Mouse (Mus musculus): ENCODE results near the gene Rab20.

Gene Rab20

DNA sequence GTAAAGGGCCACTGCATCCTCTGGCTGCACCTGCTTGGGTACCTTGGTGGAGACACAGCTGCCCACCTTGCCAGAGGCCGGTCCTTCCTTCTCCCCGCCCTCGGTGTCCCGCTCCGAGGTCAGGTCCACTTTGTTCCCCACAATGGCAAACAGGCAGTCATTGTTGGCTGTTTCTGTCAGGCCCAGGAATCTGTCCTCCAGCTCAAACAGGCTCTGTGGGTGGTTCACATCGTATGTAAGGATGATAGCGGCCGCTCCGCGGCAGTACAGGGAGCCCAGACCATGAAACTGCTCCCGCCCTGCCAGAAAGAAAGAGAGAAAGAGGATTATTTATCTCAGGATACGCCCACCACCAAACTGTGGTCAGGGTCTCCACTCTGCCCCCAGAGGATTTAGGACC lies 24.3 kb downstream of the Rab20 start:
- DNase-seq (ENCODE audit: low read depth, low spot score), result no peak

DNA sequence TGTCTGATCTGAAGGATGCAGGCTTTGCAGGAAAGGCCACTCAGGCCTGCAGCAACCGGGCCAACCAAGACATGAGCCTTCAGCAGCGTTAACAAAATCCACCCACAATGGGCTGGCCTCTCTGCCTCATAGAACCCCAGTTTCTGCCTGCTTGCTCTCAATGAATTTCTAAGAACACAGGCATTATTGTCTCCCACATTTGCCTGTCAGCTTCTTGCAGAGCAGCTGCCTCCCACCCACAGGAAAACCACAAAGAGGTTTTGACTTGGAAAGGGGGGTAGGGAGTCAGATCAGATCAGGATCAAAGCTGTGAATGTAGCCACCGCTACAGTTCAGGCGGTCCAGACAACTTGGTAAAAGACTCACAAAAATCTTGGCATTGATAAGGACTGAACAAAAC lies 25.5 kb downstream of the Rab20 start:
- no peak for DNase-seq (ENCODE audit: low read depth, low spot score)

DNA sequence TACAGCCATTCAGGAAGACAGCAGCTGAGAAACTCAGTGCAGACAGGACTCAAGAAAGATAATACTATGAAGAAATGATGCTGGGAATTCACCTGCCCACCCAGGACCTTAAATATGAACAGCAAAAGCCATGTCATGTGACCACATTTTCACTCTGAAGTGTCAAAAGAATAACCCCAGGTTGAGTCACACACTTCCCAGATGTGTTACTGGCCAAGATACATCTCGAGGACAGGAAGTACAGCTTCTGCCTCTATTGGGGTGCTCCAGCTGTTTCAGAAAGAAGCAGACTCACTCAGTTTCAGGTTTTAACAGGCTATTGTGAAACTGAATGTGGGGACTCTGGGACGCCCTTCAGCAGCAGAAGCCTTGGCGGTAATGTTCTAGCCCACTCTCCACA lies 26.0 kb downstream of the Rab20 start:
- DNase-seq (ENCODE audit: low read depth, low spot score), result no peak

DNA sequence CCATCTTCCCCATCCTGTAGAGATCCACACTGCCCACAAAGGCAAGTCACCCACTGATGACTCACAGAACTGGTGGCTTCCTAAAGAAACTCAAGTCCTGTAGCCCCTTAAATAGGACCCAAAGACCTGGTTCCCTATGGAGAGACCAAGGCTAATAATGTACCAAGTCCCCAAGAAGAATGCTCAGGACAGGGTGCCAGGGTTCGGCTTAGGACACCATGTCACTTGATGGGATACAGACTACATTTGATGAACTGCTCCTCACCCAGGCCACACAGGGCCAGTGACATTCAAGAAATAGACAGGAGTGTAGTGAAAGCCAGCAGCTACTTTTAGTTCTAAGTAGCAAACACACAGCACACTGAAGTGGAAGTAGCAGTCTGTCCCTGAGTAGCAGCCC lies 26.4 kb downstream of the Rab20 start:
- DNase-seq (ENCODE audit: low read depth, low spot score), result no peak

DNA sequence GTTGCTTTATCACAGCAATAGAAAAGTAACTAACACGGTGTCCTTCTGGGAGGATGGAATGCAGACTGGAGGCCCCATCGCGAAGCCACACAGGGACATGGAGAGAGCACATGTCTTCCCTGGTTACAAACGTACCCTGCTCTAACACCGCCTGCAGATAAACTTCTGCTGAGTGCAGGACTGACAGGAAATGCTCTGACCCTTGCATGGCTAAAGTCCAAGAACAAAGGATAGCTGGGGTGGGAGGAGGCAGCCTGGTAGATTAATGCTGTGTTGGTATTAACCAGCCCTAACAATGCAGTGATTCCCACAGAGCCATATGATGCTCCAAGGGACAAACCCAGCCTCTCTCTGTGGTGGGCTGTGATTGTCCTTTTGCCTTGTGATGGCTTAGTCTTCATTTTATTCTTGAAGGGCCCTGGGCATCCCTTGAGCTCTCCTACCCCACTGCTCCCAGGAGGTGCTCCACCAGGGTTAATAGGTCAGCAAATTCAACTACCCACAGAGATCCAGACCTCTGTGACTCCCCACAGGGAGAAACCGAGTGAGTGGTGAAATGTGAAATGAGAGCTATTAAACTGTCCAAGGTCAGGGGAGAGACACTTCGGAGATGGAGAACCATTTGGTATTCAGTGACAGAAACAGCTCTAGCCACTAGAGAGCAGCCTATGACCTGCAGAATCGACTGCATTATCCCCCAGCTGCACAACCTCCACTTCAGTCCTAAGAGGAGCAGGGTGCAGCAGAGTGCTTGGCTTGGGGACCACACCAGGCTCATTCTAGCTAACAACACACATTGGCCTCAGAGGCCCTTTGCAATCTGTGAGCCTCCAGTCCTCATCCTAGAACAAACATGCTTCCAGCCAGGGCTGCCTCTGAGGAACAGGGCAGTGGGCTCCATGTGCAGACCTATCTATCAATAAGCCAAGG lies 28.1 kb downstream of the Rab20 start:
- DNase-seq (ENCODE audit: low read depth, low spot score), result peak; percentile 13

DNA sequence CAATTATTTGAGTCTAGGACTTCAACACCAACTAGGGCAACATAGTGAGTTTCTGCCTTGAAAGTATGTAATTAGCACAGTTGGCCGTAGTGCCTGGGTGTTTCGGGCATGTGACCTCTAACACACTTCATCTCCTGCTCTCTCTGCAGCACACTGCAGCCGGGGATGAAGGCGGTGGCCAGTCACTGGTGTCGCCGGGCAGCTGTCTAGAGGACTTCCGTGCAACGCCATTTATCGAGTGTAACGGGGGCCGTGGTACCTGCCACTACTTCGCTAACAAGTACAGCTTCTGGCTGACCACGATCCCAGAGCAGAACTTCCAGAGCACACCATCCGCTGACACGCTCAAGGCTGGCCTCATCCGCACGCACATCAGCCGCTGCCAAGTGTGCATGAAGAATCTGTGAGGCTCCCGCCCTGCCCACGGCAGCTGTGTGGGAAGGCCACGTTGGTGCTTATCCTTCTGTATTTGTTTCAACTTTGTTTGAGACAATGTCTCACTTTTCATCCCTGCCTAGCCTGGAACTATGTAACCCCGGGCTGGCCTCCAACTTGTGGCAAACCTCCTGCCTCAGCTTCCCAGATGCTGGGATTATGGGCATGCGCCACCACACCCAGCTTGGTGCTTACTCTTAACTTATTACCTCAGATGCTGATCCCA lies 30.5 kb downstream of the Rab20 start:
- DNase-seq (ENCODE audit: low read depth, low spot score), result no peak

DNA sequence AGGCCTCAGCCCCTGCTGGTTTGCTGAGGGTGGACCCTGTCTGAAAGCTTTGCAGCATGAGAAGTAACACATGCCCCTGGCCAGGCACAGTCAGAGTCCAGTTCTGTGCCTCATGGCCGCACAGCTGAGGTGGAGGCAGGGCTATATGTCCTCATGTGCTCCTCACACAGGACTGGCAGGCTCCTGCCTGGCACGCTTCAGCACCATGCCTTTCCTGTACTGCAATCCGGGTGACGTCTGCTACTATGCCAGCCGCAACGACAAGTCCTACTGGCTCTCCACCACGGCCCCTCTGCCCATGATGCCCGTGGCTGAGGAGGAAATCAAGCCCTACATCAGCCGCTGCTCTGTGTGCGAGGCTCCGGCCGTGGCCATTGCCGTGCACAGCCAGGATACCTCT lies 32.7 kb downstream of the Rab20 start:
- DNase-seq (ENCODE audit: low read depth, low spot score), result no peak

DNA sequence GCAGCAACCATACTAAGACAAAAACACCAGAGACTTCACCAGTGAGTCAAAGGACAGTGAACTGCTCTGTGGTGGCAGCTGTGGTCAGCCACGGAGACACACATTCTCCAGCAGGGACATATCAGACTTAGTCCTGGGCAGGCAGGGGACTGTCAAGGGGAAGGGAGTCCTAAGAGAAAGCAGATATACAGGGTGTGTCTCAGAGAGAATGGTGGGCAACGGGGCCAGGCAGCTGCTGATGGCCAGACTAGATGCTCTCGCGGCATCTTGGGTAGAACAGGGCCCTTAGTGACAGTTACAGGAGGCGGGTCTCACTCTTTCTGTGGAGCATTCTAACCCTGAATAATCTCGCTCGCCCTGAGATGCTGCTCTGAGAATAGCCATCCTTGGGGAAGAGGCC lies 34.3 kb downstream of the Rab20 start:
- no peak for DNase-seq (ENCODE audit: low read depth, low spot score)

DNA sequence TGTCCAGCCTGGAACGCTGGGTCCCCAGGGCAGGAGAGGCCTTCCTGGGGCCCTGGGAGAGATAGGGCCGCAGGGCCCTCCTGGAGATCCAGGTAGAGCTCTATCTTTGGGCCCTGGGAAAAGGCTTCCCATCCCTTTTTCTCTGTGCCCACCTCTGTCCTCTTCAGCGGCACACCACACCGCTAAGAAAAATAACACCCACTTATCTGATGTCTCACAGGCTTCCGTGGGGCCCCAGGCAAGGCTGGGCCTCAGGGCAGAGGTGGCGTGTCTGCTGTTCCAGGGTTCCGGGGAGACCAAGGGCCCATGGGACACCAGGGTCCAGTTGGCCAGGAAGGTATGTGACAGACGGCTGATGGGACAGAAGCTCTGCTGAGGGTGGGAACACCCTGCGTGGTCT lies 34.9 kb downstream of the Rab20 start:
- DNase-seq (ENCODE audit: low read depth, low spot score), result no peak

DNA sequence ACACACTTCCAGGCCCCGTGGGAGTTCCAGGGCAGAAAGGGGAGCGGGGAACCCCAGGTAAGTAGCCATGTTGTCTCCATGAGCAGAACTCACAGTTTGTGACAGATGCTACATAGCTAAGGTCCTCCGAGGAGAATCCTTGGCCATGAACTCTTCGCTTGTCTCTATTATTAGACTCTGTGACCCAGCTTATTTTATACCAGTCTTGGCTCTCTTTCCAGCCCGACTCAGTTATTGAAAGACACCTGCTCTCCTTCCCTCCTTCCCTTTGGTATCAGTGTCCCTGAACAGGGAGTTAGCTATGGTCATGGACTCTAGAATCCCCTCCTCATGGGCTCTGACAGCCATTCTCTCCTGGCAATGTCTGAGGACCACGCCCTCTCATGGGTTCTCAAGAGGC lies 37.2 kb downstream of the Rab20 start:
- DNase-seq (ENCODE audit: low read depth, low spot score), result no peak

DNA sequence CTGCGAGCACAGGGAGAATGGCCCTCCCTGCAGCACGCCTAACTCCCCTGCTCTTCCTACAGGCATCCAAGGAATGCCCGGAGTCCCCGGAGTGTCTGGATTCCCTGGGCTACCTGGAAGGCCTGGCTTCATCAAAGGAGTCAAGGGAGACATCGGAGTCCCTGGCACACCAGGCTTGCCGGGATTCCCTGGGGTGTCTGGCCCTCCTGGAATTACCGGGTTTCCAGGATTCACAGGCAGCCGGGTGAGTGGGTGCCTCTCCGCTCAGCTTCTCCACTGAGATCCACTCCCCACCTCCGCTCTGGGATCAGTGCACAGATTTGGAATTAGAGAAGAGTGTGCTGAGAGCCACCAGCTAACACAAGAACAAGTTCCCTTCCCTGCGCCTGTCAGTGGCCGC lies 40.6 kb downstream of the Rab20 start:
- peak; percentile 34 for DNase-seq (ENCODE audit: low read depth, low spot score)

DNA sequence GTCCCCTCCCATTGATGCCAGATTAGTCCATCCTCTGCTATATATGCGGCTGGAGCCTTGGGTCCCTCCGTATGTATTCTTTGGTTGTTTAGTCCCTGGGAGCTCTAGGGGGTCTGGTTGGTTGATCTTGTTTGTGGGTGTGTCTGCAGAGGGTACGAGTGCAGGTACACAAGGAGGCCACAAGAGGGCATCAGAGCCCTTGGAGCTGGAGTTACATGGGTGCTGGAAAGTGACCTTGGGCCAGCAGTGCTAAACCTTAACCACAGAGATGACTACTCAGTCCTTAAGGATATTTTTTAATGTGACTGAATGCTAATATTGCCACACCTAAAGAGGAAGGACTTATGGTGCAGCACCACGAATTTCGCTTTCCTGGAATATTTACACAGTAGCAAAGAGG lies 47.8 kb downstream of the Rab20 start:
- DNase-seq (ENCODE audit: low read depth, low spot score), result peak; percentile 81

DNA sequence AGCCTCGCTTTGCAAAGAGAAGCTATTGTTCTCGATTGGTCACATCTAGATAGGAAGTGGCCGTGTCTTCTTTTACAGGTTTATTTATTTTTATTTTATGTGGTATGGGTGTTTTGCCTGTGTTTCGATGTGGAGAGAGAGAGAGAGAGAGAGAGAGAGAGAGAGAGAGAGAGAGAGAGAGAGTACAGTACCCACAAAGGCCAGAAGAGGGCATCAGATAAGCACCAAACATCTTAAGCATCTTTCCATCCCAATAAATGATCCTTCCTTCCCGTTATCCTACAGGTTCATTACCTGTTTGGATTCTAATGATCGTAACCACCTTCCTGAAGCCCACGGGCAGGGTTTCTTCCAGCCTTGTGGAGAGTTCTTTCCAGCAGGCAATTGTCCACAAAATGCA lies 55.4 kb downstream of the Rab20 start:
- DNase-seq (ENCODE audit: low read depth, low spot score), result peak; percentile 18

DNA sequence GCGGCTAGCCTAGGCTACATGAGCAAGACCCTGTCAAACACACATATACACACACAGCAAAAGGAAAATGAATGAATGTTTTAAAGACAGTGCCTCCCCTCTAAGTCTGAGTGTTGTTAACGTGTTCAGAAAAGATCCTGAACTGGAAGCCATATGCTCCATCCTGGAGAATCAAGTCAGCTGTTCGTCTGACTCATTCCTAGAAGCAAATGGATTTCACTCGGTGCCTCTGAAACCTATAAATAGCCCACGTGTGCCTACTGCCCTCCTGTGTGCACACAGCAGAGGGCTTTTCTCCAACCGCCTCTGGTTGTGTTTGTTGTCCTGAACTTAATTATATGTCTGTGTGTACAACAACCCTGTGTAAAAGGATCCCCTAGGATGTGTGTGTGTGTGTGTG lies 56.5 kb downstream of the Rab20 start:
- DNase-seq (ENCODE audit: low read depth, low spot score), result no peak

DNA sequence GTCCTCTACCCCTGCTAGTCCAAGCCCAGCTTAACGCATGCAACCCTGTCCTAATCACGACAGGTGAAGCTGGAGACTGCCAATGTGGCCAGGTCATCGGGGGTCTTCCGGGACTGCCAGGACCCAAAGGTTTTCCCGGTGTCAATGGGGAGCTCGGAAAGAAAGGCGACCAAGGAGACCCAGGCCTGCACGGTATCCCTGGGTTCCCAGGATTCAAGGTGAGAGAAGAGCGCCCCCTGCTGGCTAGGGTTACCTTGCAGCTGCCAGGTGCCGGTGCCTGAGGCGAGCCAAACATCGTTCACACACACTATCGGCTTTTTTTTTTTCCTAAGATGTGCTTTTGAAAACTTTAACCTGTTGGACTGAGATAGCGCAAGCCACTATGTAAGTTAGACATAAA lies 57.4 kb downstream of the Rab20 start:
- peak; percentile 70 for DNase-seq (ENCODE audit: low read depth, low spot score)

DNA sequence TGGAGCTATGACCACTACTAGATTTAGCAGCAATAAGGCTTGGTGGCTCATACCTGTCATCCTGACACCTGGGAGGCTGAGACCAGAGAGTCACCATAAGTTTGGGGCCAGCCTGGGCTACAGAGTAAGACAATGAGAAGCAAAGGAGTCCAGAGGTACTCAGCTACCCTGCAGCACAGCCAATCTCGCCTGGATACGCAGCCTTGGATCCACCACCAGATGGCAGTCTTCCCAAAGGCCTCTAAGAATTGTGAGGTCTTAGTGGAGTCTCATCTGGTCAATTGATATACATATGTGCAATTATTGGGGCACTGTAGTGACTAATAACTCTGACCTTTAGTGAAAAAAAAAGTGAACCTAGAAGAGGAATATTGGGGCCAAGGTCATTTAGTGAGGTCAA lies 58.9 kb downstream of the Rab20 start:
- DNase-seq (ENCODE audit: low read depth, low spot score), result peak; percentile 68

DNA sequence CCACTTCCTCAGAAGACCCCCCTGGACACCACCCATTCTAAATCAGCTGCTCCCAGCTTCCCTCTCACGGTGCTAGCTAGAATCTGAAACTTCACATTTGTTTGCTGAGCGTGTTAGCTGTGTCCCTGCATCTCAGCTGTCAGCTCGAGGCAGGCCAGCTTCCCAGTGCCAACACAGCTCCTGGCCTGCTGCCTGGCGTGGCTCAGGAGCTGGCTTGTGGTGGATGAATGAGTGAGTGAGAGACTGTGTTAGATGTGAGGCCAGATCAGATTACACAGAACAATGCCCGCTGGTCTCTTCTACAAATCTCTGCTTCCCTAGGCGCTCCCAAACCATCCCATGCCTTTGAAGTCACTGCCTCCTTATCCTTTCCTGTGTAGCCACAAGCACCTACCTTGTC lies 59.3 kb downstream of the Rab20 start:
- no peak for DNase-seq (ENCODE audit: low read depth, low spot score)

DNA sequence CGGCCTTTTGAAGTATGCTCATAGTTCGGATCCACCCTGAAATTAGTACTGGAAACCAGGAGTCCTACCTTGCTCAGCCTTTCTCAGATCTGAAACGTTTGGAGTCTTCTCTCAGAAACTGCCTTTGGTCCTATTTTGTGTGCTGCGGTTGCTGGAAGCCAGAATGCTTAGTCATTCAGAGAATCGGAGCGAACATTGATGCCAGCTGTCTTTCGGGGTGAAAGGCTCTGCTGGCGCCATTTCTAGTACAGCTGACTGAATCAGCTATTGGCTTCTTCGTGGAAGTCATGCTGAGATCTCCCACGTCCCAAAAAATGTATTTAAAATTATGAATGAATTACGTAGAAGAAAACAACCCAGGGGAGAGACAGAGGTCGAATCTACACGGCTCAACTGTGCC lies 60.7 kb downstream of the Rab20 start:
- no peak for DNase-seq (ENCODE audit: low read depth, low spot score)

DNA sequence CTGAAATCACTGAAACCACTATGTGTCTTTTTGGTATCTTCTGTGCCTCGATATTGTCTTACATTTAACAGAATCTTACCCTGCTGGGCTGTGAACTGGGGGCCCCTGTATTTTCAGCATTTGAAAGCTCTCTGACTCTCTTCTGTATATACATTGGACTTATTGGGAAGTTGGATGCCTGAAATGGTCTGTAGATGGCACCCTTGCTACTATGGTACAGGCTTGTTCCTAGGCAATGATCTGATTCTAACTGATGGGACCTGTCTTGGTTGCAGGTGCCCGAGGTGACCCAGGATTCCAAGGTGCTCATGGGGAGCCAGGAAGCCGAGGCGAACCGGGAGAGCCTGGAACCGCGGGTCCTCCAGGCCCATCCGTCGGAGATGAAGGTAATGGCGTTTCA lies 63.4 kb downstream of the Rab20 start:
- no peak for DNase-seq (ENCODE audit: low read depth, low spot score)

DNA sequence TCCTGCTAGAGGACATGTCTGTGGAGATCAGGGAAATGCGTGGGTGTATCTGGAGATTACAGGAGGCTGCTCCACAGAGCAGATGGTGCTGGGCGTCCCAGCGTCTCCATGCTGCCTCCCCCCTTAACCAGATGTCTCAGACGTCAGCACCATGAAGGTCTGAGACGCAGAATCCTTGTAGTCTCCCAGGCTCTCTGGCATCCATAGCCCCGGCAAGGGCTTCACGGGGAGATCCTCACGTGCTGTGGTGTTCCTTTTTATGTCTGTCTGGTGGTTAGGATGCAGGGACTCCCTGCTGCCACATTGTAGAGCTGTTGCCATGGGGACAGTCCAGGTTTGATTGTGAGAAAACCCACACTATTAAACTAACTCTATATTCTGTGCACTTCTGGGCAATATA lies 64.2 kb downstream of the Rab20 start:
- DNase-seq (ENCODE audit: low read depth, low spot score), result no peak

DNA sequence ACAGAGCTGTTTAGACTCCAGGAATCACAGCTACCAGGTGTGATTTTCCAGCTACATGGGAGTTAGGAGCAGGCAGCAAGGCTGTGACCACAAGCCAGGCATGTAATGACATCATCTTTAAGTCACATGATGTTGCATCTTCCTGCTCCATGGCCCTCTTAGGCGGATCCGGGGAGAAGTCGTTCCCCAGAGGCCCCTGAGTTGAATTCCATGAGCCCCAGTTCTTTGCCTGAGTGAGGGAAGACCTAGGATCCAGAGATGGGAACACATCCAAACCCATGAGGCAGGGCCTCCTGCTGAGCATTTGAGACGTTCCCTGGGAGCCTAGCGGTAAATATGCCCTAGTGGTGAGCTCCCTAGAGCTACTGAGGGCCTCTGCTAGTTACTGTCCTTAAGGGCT lies 66.1 kb downstream of the Rab20 start:
- DNase-seq (ENCODE audit: low read depth, low spot score), result no peak

DNA sequence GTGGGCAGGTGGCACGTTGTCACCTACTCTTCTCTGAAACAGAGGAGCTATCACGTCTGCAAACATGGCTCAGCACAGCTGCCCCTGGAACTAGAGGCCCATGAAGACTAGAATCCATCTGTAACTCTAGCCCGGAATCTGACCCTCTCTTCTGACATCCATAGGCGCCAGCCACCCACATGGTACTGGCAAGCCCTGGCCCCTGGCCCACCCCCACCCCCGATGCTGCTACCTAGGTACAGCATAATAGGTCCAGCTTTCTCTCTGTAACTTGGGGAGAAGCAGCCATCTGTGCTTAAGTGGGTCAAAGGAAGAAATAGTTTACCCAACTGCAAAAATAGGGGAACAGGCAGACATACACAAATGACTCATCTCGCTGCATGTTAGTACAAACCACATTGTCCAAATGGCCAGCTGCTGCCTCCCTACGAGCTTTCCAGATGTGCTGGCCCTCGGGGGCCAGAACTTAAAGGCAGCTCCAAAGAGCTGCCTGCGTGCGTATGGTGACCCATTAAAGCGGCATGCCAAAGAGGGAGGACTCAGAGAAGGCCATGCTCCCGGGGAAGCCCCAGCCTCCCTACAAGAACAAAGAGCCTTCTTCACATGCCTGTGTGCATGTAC lies 66.9 kb downstream of the Rab20 start:
- no peak for DNase-seq (ENCODE audit: low read depth, low spot score)
